Mouse (Mus musculus): Measurements from ENCODE around the gene Cpa2. TPM values are rescaled to one million over a fixed set of nuclear protein-coding genes. Genes with fewer than 3 reads are reported as not detected.
A peak's percentile ranks its signal among the peaks of the same experiment; 100 is the strongest.

Gene Cpa2
- polyA plus RNA-seq, 1 experiment from 2014 or later, result 327 TPM

DNA sequence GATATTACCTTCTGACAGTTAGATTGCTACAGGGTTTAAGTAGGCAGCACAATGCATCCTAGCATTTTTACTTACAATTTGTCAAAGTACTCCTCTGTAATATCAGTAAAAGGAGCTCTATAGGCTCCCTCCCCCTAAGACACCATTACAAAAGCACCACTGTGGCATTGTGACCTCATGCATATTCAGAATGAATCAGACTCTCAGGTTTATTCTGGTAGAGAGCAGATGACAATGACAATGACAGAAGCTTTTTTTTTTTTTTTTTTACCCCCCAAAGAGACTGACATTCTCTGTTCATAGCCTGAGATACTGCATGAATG lies 9.8 kb downstream of the Cpa2 start:
- Histone ChIP-seq H3K27ac (no peak overlapping the region), H3K4me1 (replicated peaks) (peaks cover 19% of the 10 kb centered on the region)

DNA sequence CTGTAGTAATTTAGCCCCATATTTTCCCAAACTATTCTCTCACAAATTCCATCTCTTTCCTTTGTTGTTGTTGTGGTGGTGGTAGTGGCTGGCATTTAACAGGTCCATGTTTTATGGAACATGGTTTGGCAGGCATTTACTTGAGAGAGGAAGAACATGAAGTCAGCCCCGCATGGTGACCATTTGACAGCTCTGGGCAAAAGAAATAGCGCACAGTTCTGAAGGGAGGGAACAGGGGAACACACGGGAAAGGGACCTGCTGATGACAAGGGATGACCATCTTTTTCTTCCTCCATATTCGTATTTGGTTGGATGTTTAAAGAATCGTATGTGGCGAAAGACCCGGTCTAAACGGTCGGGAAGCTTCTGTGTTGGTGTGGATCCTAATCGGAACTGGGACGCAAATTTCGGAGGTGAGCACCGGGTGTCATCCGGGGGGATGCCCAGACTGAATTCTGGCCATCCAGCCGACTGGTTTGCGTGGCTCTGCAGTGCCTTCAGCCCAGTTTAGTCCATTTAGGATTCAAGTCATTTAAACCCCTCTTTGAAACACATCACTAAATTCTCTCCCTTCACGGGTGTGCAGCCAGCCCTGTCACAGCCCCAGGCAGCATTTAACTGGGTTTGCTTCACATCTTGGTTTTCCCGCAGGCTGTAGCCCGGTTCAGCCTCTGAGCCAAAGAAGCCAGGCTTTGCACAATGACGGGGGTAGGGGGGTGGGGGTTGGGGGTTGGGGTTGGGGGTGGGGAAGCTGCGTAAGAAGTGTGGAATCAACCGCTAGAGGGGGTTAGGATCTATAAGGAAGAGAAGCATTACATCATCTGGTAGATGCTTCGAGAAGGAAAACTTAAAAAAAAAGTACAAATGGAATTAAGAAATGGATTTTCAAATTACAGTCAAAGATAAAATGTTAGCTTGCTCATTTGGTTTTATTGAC lies 10.5 kb downstream of the Cpa2 start:
- H3K36me3 ChIP-seq, result no peaks in the 10 kb centered on the region
- no peak overlapping the region for H3K27ac ChIP-seq
- H3K4me1 ChIP-seq (replicated peaks), result peaks cover 14% of the 10 kb centered on the region
- H3K4me3 ChIP-seq (replicated peaks), result no peak overlapping the region
- H3K27me3 ChIP-seq (replicated peaks), result no peaks in the 10 kb centered on the region
- no peaks in the 10 kb centered on the region for H3K9me3 ChIP-seq
- peak overlapping the region; percentile 28 for H3K4me2 ChIP-seq (replicated peaks)
- no peak for ATAC-seq
- H3K9ac ChIP-seq, result no peak overlapping the region
- WGBS, result 33% methylated on average over 23 of the region's 23 CpGs

More for the DNA sequence above, 9.8 kb downstream of the Cpa2 start:
- Histone ChIP-seq H3K36me3 (no peaks in the 10 kb centered on the region), H3K9ac (no peak overlapping the region), H3K27me3 (replicated peaks) (no peaks in the 10 kb centered on the region), H3K9me3 (no peaks in the 10 kb centered on the region), H3K4me2 (replicated peaks) (no peak overlapping the region), H3K4me3 (replicated peaks) (no peak overlapping the region)
- no peak for ATAC-seq

DNA sequence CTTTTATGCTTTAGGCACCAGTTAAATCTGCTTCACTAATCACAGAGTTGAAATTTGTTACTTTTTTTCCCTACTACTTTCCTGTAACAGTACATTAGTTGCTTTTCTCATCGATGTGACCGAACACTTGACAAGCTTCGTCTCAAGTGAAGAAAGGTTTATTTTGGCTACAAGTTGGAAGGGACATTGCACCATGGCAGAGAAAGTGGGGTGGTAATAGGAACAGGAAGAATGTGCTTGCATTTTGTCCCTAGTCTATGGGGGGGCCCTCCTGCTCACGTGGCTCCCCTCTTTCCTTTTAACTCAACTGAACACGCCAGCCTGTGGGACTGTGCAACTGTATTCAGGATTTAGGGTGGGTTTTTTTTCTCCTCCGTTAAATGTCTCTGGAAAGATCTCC lies 11.2 kb downstream of the Cpa2 start:
- Histone ChIP-seq H3K4me2 (replicated peaks) (no peak overlapping the region), H3K4me1 (replicated peaks) (peaks cover 13% of the 10 kb centered on the region), H3K36me3 (no peaks in the 10 kb centered on the region), H3K27ac (no peak overlapping the region), H3K9ac (no peak overlapping the region), H3K9me3 (no peaks in the 10 kb centered on the region), H3K4me3 (replicated peaks) (no peak overlapping the region), H3K27me3 (replicated peaks) (no peaks in the 10 kb centered on the region)
- WGBS, result 56% methylated on average over 6 of the region's 6 CpGs
- no peak for ATAC-seq

DNA sequence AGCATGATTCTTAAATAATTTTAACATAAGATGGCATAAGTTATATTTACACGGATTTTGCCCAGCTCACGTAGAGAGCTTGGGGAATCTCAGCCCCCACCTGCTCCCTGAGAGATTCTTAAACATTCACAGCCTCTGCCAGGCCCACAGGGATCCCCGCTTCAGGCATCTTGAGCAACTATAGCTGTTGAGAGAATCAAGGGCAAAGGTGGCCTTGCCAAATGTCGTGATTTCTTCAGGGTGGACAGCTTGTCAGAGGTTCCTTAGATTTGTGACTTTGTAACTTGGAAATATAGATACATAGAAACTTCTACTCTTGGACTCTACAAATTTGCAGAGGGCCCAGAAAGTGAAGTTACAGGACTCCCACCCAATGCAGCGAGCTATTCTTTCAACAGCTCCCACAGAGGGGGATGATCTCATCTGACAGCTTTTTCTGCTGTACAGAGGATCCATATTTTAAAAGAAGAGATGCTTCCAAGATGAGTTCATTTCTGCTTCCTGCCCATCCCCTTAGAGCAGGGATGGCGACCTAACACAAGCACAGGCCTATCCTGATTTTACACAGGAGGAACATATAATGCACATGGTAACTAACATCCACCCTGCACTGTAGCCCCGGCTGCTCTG lies 12.1 kb downstream of the Cpa2 start:
- Histone ChIP-seq H3K36me3 (no peaks in the 10 kb centered on the region), H3K9me3 (no peaks in the 10 kb centered on the region), H3K4me2 (replicated peaks) (no peak overlapping the region), H3K4me1 (replicated peaks) (peaks cover 10% of the 10 kb centered on the region), H3K9ac (no peak overlapping the region), H3K27me3 (replicated peaks) (no peaks in the 10 kb centered on the region), H3K27ac (no peak overlapping the region), H3K4me3 (replicated peaks) (no peak overlapping the region)
- ATAC-seq, result no peak
- 69% methylated on average over 7 of the region's 7 CpGs for WGBS

DNA sequence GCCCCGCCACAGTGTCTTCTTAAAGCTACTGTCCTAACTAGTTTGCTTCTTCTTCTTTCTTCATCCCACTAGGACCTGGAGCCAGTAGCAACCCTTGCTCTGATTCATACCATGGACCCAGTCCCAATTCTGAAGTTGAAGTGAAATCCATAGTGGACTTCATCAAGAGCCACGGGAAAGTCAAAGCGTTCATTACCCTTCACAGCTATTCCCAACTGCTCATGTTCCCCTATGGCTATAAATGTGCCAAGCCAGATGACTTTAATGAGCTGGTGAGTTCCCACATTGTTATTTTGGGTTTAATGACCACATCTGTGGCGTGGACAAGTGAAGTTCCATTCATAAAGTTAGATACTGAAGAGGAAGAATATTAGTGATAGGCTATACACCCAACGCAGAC lies 12.7 kb downstream of the Cpa2 start:
- no peak overlapping the region for H3K4me2 ChIP-seq (replicated peaks)
- no peaks in the 10 kb centered on the region for H3K9me3 ChIP-seq
- H3K36me3 ChIP-seq, result no peaks in the 10 kb centered on the region
- H3K4me1 ChIP-seq (replicated peaks), result peaks cover 9% of the 10 kb centered on the region
- no peak overlapping the region for H3K27ac ChIP-seq
- no peak overlapping the region for H3K9ac ChIP-seq
- no peak for ATAC-seq
- no peak overlapping the region for H3K4me3 ChIP-seq (replicated peaks)
- H3K27me3 ChIP-seq (replicated peaks), result no peaks in the 10 kb centered on the region
- 88% methylated on average over 5 of the region's 5 CpGs for WGBS

DNA sequence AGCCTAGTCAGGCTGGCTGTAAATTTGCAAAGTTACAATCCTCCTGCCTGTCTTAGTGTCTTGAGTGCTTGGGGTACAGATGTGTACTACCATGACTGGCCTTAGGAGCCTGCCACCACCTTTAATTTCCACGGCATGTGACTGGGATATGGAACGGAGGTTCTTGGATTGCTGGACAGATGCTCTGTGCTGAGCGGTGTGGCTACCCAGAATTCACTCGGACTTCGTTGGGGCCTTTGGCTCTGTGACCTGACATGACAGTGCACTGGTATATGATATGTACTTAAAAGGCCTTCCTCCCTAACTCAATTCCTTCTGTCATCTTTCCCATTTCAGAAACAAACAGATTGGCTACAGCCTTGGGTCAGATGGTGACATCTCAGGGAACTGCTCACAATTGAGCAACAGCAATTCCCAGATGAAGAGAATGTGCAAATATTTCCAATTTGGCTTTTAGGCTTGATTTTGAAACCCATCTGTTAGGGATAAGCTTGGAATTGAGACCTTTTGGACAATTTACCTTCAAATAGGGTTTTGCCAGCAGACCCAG lies 13.3 kb downstream of the Cpa2 start:
- Histone ChIP-seq H3K27ac (no peak overlapping the region), H3K9me3 (no peaks in the 10 kb centered on the region), H3K4me1 (replicated peaks) (0 out of 2 replicates have a peak, but pooled peaks cover 5% of the 10 kb centered on the region), H3K36me3 (no peaks in the 10 kb centered on the region), H3K4me3 (replicated peaks) (no peak overlapping the region), H3K27me3 (replicated peaks) (no peaks in the 10 kb centered on the region), H3K4me2 (replicated peaks) (no peak overlapping the region), H3K9ac (no peak overlapping the region)
- no peak for ATAC-seq
- 92% methylated on average over 5 of the region's 5 CpGs for WGBS

DNA sequence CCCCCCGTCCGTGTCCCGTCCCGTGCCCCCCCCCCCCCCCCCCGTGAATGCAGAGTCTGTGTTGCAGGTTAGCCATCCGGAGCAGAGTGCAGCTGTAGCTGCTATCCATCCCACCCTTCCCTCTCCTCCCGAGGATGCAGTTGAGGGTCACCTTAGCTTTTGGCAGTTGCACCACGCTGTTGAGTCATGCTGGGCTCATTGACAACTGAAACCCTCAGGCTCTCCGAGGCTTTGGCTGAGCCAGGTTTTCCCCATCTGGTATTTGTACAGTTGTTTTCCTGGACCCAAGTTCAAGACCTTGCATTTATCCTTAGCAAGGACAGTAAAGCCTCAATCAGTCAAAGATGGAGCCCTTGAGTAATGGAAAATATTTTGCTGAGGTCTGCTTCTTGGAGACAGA lies 14.7 kb downstream of the Cpa2 start:
- 20% methylated on average over 8 of the region's 9 CpGs for WGBS
- Histone ChIP-seq H3K9me3 (no peaks in the 10 kb centered on the region), H3K27ac (no peak overlapping the region), H3K36me3 (no peaks in the 10 kb centered on the region), H3K4me1 (replicated peaks) (0 out of 2 replicates have a peak, but pooled peaks cover 5% of the 10 kb centered on the region), H3K27me3 (replicated peaks) (no peaks in the 10 kb centered on the region), H3K9ac (no peak overlapping the region), H3K4me3 (replicated peaks) (no peak overlapping the region), H3K4me2 (replicated peaks) (no peak overlapping the region)
- no peak for ATAC-seq

DNA sequence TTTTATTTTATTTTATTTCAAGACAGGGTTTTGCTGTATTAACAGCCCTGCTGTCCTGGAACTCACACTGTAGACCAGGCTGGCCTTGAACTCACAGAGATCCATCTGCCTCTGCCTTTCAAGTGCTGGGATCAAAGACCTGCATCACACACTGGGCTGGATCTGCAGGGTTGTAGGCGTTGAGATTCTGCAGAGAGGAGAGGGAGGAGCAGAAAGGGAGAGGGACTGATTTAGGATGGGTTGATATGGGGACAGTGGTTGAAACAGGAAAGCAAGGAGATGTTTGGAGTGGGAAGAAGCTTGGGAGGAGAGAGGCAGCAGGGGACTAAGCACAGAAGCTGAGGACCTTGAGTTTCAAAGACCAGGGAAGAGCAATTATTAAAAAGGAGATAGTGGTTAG lies 18.3 kb downstream of the Cpa2 start:
- no peak overlapping the region for H3K27ac ChIP-seq
- no peak overlapping the region for H3K4me3 ChIP-seq (replicated peaks)
- H3K9ac ChIP-seq, result no peak overlapping the region
- no peaks in the 10 kb centered on the region for H3K4me1 ChIP-seq (replicated peaks)
- H3K9me3 ChIP-seq, result no peaks in the 10 kb centered on the region
- 52% methylated on average over 1 of the region's 1 CpGs for WGBS
- H3K27me3 ChIP-seq (replicated peaks), result no peaks in the 10 kb centered on the region
- no peak for ATAC-seq
- no peaks in the 10 kb centered on the region for H3K36me3 ChIP-seq
- H3K4me2 ChIP-seq (replicated peaks), result no peak overlapping the region

DNA sequence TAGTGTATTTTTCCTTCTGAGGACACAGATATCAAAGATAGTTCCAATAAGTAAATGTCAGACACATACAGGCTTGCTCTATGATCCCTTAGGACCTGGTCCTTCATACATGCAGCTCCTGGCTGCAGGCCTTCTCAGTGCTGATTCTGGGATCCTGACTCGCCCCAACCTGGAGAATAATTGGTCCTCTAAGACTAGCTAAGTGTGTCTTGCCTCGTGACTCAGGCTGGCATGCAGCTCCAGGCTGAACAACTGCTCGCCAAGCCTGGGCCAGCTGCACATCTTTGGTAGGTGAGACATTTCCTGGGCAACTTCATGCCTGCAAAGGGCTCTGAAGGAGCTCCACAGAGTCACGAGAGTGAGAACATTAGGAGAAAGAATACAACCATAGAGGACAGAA lies 20.8 kb downstream of the Cpa2 start:
- WGBS, result 71% methylated on average over 4 of the region's 4 CpGs
- no peak for ATAC-seq
- H3K9ac ChIP-seq, result no peak overlapping the region

DNA sequence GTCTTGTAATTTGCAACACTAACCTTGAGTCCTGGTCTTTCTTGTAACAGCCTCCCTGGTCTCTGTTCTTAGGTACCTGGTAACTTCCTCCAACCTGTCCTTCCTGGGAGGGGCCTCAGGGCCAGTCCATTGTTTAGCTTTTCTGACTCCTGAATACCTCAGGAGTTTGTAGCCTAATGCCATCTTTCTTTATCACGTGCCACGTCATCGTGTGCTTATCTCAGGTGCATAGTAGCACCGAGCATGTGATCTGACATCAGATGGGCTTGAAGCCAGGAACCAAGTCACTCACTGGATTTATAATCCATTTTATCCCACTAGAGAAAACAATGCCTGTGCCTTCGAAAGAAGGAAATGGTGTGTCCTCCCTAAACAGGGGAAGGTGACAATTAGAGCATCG lies 22.2 kb downstream of the Cpa2 start:
- H3K27me3 ChIP-seq (replicated peaks), result no peaks in the 10 kb centered on the region
- no peak overlapping the region for H3K4me3 ChIP-seq (replicated peaks)
- peak; percentile 70 for ATAC-seq
- WGBS, result 60% methylated on average over 6 of the region's 6 CpGs
- no peak overlapping the region for H3K9ac ChIP-seq
- no peaks in the 10 kb centered on the region for H3K9me3 ChIP-seq
- no peak overlapping the region for H3K27ac ChIP-seq
- H3K4me2 ChIP-seq (replicated peaks), result no peak overlapping the region
- no peaks in the 10 kb centered on the region for H3K4me1 ChIP-seq (replicated peaks)
- H3K36me3 ChIP-seq, result no peaks in the 10 kb centered on the region

More for the DNA sequence above, 20.8 kb downstream of the Cpa2 start:
- no peak overlapping the region for H3K27ac ChIP-seq
- H3K4me1 ChIP-seq (replicated peaks), result no peaks in the 10 kb centered on the region
- H3K9me3 ChIP-seq, result no peaks in the 10 kb centered on the region
- no peaks in the 10 kb centered on the region for H3K27me3 ChIP-seq (replicated peaks)
- no peak overlapping the region for H3K4me3 ChIP-seq (replicated peaks)
- H3K36me3 ChIP-seq, result no peaks in the 10 kb centered on the region
- no peak overlapping the region for H3K4me2 ChIP-seq (replicated peaks)

DNA sequence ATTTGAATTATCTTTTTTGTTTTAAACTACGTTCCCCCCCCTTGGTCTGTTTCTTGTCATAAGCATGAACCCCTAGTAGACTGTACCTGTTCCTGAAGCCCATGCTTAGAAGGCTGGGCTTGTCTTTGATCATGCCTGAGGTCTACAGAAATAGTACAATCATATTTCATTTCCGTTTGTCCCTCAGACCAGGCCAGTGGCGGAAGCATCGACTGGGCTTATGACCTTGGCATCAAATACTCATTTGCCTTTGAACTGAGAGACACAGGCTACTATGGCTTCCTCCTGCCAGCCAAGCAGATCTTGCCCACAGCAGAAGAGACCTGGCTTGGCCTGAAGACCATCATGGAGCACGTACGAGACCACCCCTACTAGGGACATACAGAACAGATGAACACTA lies 22.7 kb downstream of the Cpa2 start:
- no peak for ATAC-seq
- WGBS, result 89% methylated on average over 6 of the region's 6 CpGs
- H3K4me3 ChIP-seq (replicated peaks), result no peak overlapping the region
- no peaks in the 10 kb centered on the region for H3K9me3 ChIP-seq
- H3K36me3 ChIP-seq, result no peaks in the 10 kb centered on the region
- H3K9ac ChIP-seq, result no peak overlapping the region
- H3K4me2 ChIP-seq (replicated peaks), result no peak overlapping the region
- H3K4me1 ChIP-seq (replicated peaks), result no peaks in the 10 kb centered on the region
- no peak overlapping the region for H3K27ac ChIP-seq
- H3K27me3 ChIP-seq (replicated peaks), result no peaks in the 10 kb centered on the region

DNA sequence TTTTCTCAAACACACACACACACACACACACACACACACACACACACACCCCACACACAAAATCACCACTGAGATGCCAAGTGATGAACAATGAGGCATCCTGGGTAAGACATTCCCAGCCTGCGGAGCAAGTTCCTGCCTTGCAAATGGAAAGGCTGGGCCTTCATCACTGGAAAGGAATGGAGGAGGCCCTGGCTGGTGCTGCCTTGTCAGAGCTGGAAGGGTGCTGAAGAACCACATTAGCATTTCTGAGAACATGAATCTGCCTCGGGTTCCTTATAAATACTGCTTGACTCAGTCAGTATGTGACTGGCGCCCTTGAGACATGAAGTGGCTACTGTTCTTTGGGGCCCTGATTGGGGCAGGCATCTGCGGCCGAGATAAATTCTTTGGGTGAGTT lies 26.7 kb downstream of the Cpa2 start, which contains the start of gene Cpa4:
Cpa4 (plus strand) TSS at position 301 of the 400 bp plus-strand sequence.
- H3K9me3 ChIP-seq, result no peaks in the 10 kb centered on the region
- no peak for ATAC-seq
- no peaks in the 10 kb centered on the region for H3K27me3 ChIP-seq (replicated peaks)
- no peak within 1 kb of the TSS for H3K9ac ChIP-seq
- H3K27ac ChIP-seq, result no peak within 1 kb of the TSS
- no peak within 1 kb of the TSS for H3K4me2 ChIP-seq (replicated peaks)
- 0 out of 2 replicates have a peak, but pooled peaks cover 5% of the 10 kb centered on the region for H3K4me1 ChIP-seq (replicated peaks)
- no peak within 1 kb of the TSS for H3K4me3 ChIP-seq (replicated peaks)
- H3K36me3 ChIP-seq, result no peaks in the 10 kb centered on the region
- WGBS, result 67% methylated on average over 5 of the region's 5 CpGs

All from intestine, embryonic 15.5 days (tissue).